Mouse (Mus musculus): ENCODE results near the gene Fli1. TPM values are rescaled to one million over a fixed set of nuclear protein-coding genes. Genes with fewer than 3 reads are reported as not detected.

Gene Fli1
- polyA plus RNA-seq, 2 experiments: 2.5 to 6.9 TPM

GRCm38 (mm10) chr9:32492753-32493152 is 49.9 kb downstream of the Fli1 start:
- no peak overlapping the region for H3K9ac ChIP-seq (replicated peaks)
- no peak overlapping the region for H3K27ac ChIP-seq
- no peaks in the 10 kb centered on the region for H3K9me3 ChIP-seq (ENCODE audit: control insufficient read depth, low read length)
- H3K4me3 ChIP-seq (ENCODE audit: insufficient read depth in 1 of 2, low read depth in 2 of 2, low read length in 2 of 2): no peak overlapping the region
- no peak for TF ChIP-seq CTCF (IDR thresholded peaks at IDR 0.05; ENCODE audit: low read depth)
- no peak for TF ChIP-seq EP300 (IDR thresholded peaks at IDR 0.05; ENCODE audit: low read depth)
- H3K4me1 ChIP-seq (replicated peaks; ENCODE audit: control insufficient read depth in 2 of 2, insufficient read depth in 2 of 2, low read length in 1 of 2): peaks cover 0 to 10% of the 10 kb centered on the region in 2 experiments; a peak in 2 of 4 replicates
- no peaks in the 10 kb centered on the region for H3K36me3 ChIP-seq (replicated peaks; ENCODE audit: control insufficient read depth, insufficient read depth, low read depth)
- DNase-seq (ENCODE audit: low read depth in 3 of 3, low spot score in 3 of 3): no peak
- no peak for ATAC-seq (ENCODE audit: insufficient read depth)
- H3K4me2 ChIP-seq (ENCODE audit: low read depth): no peak overlapping the region
- WGBS (ENCODE audit: insufficient replicate concordance): 53% methylated on average over 2 of the region's 2 CpGs
- no peaks in the 10 kb centered on the region for H3K27me3 ChIP-seq (ENCODE audit: control insufficient read depth, insufficient read depth, low read length)

DNA sequence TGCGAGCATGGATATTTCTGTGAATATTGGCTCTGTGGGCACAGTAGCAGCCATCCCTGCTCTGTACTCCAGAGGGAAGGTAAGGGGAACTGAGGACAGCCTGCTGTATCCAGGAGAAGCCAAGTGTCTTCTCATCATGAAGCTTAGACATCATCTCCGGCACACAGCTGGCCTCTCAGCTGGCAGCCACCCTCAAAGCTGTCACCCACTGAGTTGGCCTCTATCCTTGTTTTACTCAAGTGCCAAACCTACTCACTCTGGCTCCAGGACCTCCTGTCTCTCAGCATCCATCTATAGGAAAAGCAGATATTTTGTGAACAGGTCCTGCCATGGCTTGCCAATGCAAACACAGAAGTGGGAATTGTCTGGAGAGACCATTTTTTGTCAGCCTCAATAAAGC is 51.2 kb downstream of the Fli1 start:
- H3K4me1 ChIP-seq (replicated peaks; ENCODE audit: control insufficient read depth in 2 of 2, insufficient read depth in 2 of 2, low read length in 1 of 2): peaks cover 0 to 10% of the 10 kb centered on the region in 2 experiments; a peak in 2 of 4 replicates
- no peak for TF ChIP-seq EP300 (IDR thresholded peaks at IDR 0.05; ENCODE audit: low read depth)
- no peak for TF ChIP-seq CTCF (IDR thresholded peaks at IDR 0.05; ENCODE audit: low read depth)
- no peak overlapping the region for H3K27ac ChIP-seq
- no peaks in the 10 kb centered on the region for H3K27me3 ChIP-seq (ENCODE audit: control insufficient read depth, insufficient read depth, low read length)
- no peak overlapping the region for H3K4me3 ChIP-seq (ENCODE audit: insufficient read depth in 1 of 2, low read depth in 2 of 2, low read length in 2 of 2)
- H3K9ac ChIP-seq (replicated peaks): no peak overlapping the region
- ATAC-seq (ENCODE audit: insufficient read depth): no peak
- H3K4me2 ChIP-seq (ENCODE audit: low read depth): no peak overlapping the region
- H3K9me3 ChIP-seq (ENCODE audit: control insufficient read depth, low read length): no peaks in the 10 kb centered on the region
- WGBS (ENCODE audit: insufficient replicate concordance): 70% methylated on average over 2 of the region's 2 CpGs
- no peak for DNase-seq (ENCODE audit: low read depth in 3 of 3, low spot score in 3 of 3)
- H3K36me3 ChIP-seq (replicated peaks; ENCODE audit: control insufficient read depth, insufficient read depth, low read depth): no peaks in the 10 kb centered on the region

DNA sequence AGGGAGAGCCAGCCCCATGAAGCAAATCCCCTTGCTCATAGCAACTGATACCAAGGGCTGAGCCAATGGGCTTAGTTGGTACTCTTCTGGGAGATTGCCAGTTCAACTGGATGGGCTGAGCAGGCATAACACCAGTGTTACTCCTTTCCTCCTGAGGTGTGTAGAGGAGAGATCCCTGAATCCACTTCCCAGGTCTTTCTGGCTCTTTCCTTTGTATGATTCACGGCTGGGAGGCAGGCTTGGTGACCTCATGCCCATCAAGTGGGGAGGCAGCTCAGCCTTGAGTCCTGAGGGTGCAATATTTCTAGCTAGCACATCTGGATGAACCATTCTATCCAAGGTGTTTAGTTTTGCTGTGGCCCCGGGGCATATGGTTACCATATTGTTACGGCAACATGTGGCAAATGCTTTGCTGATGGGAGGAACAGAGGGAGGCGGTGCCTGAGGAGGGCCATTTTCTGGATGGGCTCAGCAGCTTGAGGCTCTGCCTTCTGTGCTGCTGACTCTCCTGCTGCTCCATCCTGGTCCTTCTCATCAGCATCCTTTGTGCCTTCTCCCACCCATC is 52.8 kb downstream of the Fli1 start:
- H3K36me3 ChIP-seq (replicated peaks; ENCODE audit: control insufficient read depth, insufficient read depth, low read depth): no peaks in the 10 kb centered on the region
- H3K9me3 ChIP-seq (ENCODE audit: control insufficient read depth, low read length): no peaks in the 10 kb centered on the region
- DNase-seq (ENCODE audit: low read depth in 3 of 3, low spot score in 3 of 3) (no peak), ATAC-seq (ENCODE audit: insufficient read depth) (no peak)
- no peaks in the 10 kb centered on the region for H3K27me3 ChIP-seq (ENCODE audit: control insufficient read depth, insufficient read depth, low read length)
- H3K4me1 ChIP-seq (replicated peaks; ENCODE audit: control insufficient read depth in 2 of 2, insufficient read depth in 2 of 2, low read length in 1 of 2): no peaks in the 10 kb centered on the region
- no peak overlapping the region for H3K4me2 ChIP-seq (ENCODE audit: low read depth)
- TF ChIP-seq EP300 (IDR thresholded peaks at IDR 0.05; ENCODE audit: low read depth) (no peak), CTCF (IDR thresholded peaks at IDR 0.05; ENCODE audit: low read depth) (no peak)
- H3K9ac ChIP-seq (replicated peaks): no peak overlapping the region
- no peak overlapping the region for H3K4me3 ChIP-seq (ENCODE audit: insufficient read depth in 1 of 2, low read depth in 2 of 2, low read length in 2 of 2)
- WGBS (ENCODE audit: insufficient replicate concordance): 68% methylated on average over 4 of the region's 4 CpGs
- H3K27ac ChIP-seq: no peak overlapping the region

GRCm38 (mm10) chr9:32489315-32489714 is 53.3 kb downstream of the Fli1 start:
- no peaks in the 10 kb centered on the region for H3K4me1 ChIP-seq (replicated peaks; ENCODE audit: control insufficient read depth in 2 of 2, insufficient read depth in 2 of 2, low read length in 1 of 2)
- H3K4me3 ChIP-seq (ENCODE audit: insufficient read depth in 1 of 2, low read depth in 2 of 2, low read length in 2 of 2): no peak overlapping the region
- no peaks in the 10 kb centered on the region for H3K36me3 ChIP-seq (replicated peaks; ENCODE audit: control insufficient read depth, insufficient read depth, low read depth)
- TF ChIP-seq CTCF (IDR thresholded peaks at IDR 0.05; ENCODE audit: low read depth) (no peak), EP300 (IDR thresholded peaks at IDR 0.05; ENCODE audit: low read depth) (no peak)
- no peak overlapping the region for H3K27ac ChIP-seq
- DNase-seq (ENCODE audit: low read depth in 3 of 3, low spot score in 3 of 3): no peak
- H3K4me2 ChIP-seq (ENCODE audit: low read depth): no peak overlapping the region
- H3K9me3 ChIP-seq (ENCODE audit: control insufficient read depth, low read length): no peaks in the 10 kb centered on the region
- no peak for ATAC-seq (ENCODE audit: insufficient read depth)
- H3K27me3 ChIP-seq (ENCODE audit: control insufficient read depth, insufficient read depth, low read length): no peaks in the 10 kb centered on the region
- no peak overlapping the region for H3K9ac ChIP-seq (replicated peaks)
- WGBS (ENCODE audit: insufficient replicate concordance): 40% methylated on average over 4 of the region's 4 CpGs

DNA sequence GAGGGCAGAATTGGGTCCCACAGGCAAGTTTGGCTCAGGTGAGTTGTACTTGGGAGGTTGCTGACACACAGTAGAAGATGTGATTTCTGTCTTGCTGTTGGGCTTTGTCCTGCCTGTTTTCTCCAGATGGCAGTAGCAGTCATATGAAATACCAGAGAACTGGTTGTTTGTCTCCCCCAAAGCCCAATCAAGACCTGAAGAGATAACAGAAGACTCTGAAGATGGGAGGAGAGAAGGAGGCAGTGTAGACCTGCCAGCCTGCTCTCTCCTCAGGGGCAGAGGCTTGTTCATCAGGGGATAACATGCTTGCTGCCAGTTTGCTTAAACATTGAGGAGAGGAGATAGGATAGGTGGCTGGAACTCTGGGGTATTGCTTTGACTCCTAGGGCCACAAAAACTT is 54.0 kb downstream of the Fli1 start:
- Histone ChIP-seq H3K27me3 (ENCODE audit: control insufficient read depth, insufficient read depth, low read length) (no peaks in the 10 kb centered on the region), H3K4me1 (replicated peaks; ENCODE audit: control insufficient read depth in 2 of 2, insufficient read depth in 2 of 2, low read length in 1 of 2) (no peaks in the 10 kb centered on the region), H3K4me2 (ENCODE audit: low read depth) (no peak overlapping the region), H3K27ac (no peak overlapping the region), H3K9me3 (ENCODE audit: control insufficient read depth, low read length) (no peaks in the 10 kb centered on the region), H3K9ac (replicated peaks) (no peak overlapping the region), H3K4me3 (ENCODE audit: insufficient read depth in 1 of 2, low read depth in 2 of 2, low read length in 2 of 2) (no peak overlapping the region), H3K36me3 (replicated peaks; ENCODE audit: control insufficient read depth, insufficient read depth, low read depth) (no peaks in the 10 kb centered on the region)
- DNase-seq (ENCODE audit: low read depth in 3 of 3, low spot score in 3 of 3) (no peak), ATAC-seq (ENCODE audit: insufficient read depth) (no peak)
- TF ChIP-seq EP300 (IDR thresholded peaks at IDR 0.05; ENCODE audit: low read depth) (no peak), CTCF (IDR thresholded peaks at IDR 0.05; ENCODE audit: low read depth) (no peak)

Measured in liver, embryonic 14.5 days (tissue).